Mouse (Mus musculus): ENCODE measurements around the gene Cntln. TPM values are rescaled to one million over a fixed set of nuclear protein-coding genes. Genes with fewer than 3 reads are reported as not detected.
A peak's percentile ranks its signal among the peaks of the same experiment; 100 is the strongest.

Gene Cntln
- total RNA-seq (2021) = 1 to 10 TPM; 7.9 TPM
- long read RNA-seq, full-length matches to known transcripts = 3 of 4 reads
- long read RNA-seq, partial matches to known transcripts = 0 of 4 reads
- long read RNA-seq, other reads (novel, unspliced or antisense) = 1 of 4 reads

- DNase-seq (ENCODE audit: low spot score in 2 of 2) = peak; percentile 90 to 93
These were observed at the start of gene Cntln for GRCm38 (mm10) chr4:84884111-84884538. Gene Cntln (plus strand): TSS chr4:84884309.

DNA sequence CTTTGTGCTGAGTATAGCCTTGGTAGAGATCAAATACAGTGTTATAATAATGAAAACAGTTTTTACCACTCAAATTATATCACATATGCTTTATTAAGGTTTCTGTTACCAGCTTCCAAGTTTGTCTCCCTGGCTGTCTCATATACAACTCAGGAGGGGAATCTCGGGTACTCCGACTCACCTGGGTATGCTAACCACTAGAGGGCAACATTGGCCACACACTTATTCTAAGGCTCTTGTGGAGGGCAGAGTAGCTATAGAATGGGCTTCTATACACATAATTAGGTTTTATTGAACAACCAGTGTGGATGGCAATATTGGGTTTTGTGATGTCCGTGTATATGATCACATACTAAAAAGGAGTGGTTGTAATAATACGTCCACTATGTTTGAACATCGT, 47.1 kb upstream of the Cntln start:
- DNase-seq (ENCODE audit: low spot score in 2 of 2) = peak in 1 of 2 experiments; percentile 10

DNA sequence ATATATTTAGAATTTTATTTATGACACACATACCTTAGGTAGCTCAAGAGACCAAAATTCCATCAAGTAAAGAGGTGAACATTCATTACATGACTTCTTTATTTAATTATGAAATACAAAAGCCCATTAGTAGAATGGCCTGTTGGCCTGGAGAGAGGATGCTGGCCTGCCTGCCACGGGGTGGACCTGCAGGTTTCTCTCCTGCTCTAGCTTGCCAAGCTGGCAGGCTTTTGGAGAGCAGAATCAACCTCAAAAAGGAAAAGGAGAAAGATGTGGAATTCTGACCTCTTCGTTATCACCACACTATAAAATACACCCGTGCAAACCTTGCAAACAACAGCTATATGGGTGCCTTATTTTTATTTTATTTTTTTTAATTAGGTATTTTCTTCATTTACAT, 45.6 kb upstream of the Cntln start:
- no peak for DNase-seq (ENCODE audit: low spot score in 2 of 2)

GRCm38 (mm10) chr4:84839466-84839865, 44.6 kb upstream of the Cntln start:
- DNase-seq (ENCODE audit: low spot score in 2 of 2) = no peak

DNA sequence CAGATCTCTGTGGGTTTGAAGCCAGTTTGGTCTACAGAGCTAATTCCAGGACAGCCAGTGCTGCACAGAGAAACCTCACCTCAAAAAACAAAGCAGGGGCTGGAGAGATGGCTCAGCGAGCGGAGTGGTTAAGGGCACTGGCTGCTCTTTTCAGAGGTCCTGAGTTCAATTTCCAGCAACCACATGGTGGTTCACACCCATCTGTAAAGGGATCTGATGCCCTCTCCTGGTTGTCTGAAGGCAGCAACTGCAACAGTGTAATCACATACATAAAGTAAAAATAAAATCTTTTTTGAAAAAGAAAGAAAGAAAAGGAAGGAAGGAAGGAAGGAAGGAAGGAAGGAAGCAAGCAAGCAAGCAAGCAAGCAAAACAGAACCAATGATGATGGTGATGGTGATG, 26.5 kb upstream of the Cntln start:
- DNase-seq (ENCODE audit: low spot score in 2 of 2) = no peak

DNA sequence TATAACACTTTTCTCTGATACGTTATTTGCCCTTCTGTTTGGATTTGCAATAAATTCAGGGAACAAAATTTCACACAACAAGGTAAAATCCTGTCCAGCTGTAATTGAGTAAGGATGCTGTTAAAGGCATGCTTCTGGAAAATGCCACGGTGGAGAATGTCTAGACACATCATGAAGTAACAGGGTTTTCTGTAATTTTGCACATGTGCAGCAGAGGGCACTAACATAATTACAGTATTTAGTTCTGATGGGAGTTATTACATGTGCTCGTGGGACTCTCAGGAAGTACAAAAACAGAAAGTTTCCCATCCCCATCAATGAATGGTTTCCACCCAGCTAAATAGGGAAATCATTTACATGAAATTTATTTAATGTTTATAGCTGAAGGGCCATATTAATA, 7.8 kb upstream of the Cntln start:
- DNase-seq (ENCODE audit: low spot score in 2 of 2) = peak; percentile 13 to 76

- no peak for DNase-seq (ENCODE audit: low spot score in 2 of 2)
These were observed 463 bp upstream of the Cntln start for GRCm38 (mm10) chr4:84883646-84884045.

DNA sequence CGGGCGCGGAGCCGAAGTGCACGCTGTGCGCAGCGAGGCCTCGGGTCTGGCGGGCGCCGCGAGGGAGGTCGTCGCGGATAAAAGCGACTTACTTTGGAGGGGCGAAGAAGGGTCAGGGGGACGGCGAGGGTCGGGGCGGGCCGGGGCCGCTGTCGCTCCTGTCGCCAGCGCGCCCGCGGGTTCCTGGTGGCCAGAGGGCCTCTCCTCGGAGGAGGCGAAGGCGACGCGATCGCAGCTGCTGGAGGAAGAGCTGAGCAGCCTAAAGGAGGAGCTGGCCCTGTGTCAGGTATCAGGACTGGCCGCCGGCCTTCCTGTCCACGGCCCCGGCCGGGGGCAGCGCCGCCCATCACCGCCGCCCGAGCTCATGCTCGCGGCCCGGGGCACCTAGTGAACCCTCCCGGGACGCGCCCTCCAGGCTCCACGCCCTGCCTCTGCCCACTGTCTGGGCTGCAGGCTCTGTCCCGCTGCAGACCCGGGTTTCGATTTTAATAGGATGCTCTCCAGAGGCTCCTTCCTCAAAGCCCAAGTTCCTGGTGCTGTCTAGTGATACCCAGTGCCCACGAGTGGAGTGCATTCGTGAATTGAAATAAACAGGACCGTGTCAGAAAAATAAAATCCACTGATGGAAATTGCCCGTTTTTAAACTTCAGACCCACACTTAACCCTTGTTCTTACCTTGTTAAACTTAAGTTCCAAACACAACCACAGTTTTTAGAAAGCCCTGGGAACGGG, 596 bp downstream of the Cntln start:
- peak; percentile 4 to 28 for DNase-seq (ENCODE audit: low spot score in 2 of 2)

GRCm38 (mm10) chr4:84885271-84885540, 1.1 kb downstream of the Cntln start:
- no peak for DNase-seq (ENCODE audit: low spot score in 2 of 2)

DNA sequence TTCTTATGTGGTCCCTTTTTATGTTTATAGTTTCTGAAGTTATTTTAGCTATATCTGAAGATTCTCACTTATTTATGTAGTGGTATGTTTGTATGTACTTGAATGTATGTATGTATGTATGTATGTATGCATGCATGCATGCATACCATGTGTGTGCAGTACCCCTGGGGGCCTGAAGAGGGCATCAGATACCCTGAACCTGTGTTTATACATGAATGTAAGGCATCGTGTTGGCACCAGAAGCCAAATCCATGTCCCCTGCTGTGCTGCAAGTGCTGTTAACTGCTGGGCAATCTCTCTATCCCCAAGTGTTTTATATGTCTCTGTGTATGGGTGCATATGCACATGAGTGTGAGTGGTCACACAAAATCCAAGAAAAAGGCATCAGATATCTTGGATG, 34.3 kb downstream of the Cntln start:
- no peak for DNase-seq (ENCODE audit: low spot score in 2 of 2)

GRCm38 (mm10) chr4:84934342-84934929, 50.3 kb downstream of the Cntln start:
- no peak for DNase-seq (ENCODE audit: low spot score in 2 of 2)

GRCm38 (mm10) chr4:84942059-84942458, 58.0 kb downstream of the Cntln start:
- peak in 1 of 2 experiments; percentile 15 for DNase-seq (ENCODE audit: low spot score in 2 of 2)

DNA sequence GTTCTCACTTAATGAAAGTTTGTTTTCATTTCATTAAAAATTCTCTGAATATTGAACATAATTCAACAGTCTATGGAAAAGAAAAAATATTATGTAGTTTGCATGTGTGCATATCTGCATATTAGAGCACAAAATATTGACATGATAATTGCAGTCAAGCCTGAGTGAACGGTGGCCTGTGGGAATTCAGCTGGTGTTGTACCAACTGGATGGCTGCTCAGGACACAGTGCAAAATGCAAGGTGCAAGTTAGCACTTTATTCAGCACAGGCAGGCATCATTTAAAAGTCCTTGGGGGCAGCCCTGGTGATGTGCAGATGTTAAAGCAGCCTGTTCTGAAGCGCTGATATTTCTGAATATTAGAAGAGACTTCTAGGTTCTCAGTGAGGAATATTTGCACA, 58.5 kb downstream of the Cntln start:
- DNase-seq (ENCODE audit: low spot score in 2 of 2) = no peak

DNA sequence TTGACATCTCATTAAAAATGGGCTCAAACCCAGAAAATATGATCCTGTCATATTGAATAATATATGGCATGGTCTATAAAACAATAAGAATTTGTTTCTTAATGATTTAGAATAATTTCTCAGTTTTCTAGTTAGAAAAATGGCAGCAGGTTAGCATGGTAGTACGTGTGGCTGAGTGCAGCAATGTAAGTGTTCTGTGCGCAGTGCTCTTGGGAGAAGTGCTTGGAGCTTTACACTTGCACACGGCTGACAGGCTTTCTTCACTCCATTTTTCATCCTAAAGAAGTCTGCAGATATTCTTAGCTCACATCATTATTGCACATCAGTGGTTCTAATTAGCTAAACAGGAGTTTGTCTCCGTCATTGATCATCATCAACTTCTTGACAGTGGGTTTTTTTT, 60.0 kb downstream of the Cntln start:
- no peak for DNase-seq (ENCODE audit: low spot score in 2 of 2)

DNA sequence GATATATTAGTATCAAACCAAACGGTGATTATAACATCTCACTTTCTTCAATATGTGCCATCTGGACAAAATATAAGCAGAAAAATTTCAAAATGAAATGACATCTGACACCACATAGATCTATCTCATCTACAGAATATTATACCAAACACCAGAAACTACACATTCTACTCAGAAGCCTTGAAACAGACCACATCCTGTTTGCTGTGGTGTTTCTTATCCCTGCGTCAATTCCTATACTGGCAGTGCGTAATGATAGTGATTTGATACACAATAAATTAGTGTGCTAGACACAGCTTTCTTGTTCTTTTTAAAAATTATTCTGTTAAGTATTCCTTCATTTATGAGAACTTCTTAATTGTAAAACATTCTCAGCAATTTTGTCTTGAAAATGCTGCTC, 62.3 kb downstream of the Cntln start:
- DNase-seq (ENCODE audit: low spot score in 2 of 2) = no peak

- DNase-seq (ENCODE audit: low spot score in 2 of 2) = no peak
These were observed 93.0 kb downstream of the Cntln start for GRCm38 (mm10) chr4:84976875-84977646.

DNA sequence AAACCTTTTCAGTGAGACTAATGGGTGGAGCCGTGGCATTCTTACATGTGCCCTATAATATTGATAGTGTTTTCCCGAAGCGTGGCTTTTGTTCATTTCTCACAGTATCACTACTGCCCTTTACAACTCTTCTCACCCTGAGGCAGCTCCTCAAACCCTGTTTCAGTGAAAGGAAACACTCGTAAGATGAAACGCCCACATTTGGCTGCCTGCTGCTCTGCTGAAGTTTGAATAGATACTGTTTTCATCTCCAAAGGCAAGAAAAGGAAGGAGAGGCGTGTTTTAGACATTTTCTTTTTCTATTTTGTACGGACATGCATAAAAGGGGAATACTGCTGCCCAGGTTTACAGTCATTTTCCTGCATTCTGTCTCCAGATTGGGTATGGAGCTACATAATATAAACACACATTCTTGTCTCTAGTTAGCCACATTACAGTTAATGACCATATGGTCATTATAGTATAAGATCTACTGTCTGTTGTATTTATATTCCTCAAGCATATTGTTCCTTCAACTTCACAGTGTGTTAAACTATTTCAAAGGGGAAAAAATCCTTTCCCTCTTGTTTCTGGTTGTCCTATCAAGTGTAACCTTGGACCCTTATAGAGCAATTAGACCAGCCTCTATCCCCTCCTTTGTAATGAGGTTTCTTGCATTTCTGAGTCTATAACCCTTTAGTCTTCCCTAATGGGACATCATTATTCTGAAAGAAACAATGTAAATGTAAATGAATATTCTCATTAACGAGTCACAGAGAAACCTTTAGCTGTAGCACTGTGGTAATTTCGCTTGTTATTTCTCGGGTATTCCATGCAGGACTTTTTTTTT, 111.6 kb downstream of the Cntln start:
- peak in 1 of 2 experiments; percentile 11 for DNase-seq (ENCODE audit: low spot score in 2 of 2)

DNA sequence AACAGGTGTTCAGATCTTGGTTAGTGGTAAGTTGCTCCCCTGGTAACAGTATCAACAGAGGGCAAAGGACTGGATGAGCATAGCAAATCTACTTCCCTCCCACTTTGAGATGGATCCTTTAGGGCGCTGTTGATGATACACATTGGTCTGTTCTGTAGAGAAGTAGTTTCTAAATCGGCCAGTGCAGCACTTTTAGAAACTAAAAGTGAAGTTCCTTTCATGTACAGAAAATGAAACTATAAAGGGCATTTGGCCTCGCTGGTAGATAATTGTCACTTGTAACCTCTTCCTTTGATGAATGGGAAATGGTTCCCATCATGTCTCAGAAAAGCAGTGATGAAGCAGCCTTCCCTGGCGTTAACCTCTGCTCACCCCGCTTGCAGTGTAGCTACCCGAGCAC, 121.5 kb downstream of the Cntln start:
- DNase-seq (ENCODE audit: low spot score in 2 of 2) = no peak

- DNase-seq (ENCODE audit: low spot score in 2 of 2) = no peak
These were observed 122.7 kb downstream of the Cntln start for GRCm38 (mm10) chr4:85006789-85007188.

GRCm38 (mm10) chr4:85010846-85011245, 126.7 kb downstream of the Cntln start:
- DNase-seq (ENCODE audit: low spot score in 2 of 2) = no peak

- DNase-seq (ENCODE audit: low spot score in 2 of 2) = no peak
These were observed 161.6 kb downstream of the Cntln start for GRCm38 (mm10) chr4:85045748-85046147.

All from layer of hippocampus, adult 18-20 months (tissue).